Mouse (Mus musculus) liver, postnatal 0 days (tissue): Measurements from ENCODE around the gene Cdc42bpa.

Experiments used
- CTCF ChIP-seq: sonication (generic); IDR thresholded peaks from 2 replicates; pipeline ENCODE4 v1.5.1; 2016; ENCODE audit warnings: antibody characterized with exemption, low read depth
- EP300 ChIP-seq: IDR thresholded peaks from 2 replicates; pipeline ENCODE4 v1.6.1; 2016; ENCODE audit warnings: antibody characterized with exemption, low read depth, mild to moderate bottlenecking

DNA sequence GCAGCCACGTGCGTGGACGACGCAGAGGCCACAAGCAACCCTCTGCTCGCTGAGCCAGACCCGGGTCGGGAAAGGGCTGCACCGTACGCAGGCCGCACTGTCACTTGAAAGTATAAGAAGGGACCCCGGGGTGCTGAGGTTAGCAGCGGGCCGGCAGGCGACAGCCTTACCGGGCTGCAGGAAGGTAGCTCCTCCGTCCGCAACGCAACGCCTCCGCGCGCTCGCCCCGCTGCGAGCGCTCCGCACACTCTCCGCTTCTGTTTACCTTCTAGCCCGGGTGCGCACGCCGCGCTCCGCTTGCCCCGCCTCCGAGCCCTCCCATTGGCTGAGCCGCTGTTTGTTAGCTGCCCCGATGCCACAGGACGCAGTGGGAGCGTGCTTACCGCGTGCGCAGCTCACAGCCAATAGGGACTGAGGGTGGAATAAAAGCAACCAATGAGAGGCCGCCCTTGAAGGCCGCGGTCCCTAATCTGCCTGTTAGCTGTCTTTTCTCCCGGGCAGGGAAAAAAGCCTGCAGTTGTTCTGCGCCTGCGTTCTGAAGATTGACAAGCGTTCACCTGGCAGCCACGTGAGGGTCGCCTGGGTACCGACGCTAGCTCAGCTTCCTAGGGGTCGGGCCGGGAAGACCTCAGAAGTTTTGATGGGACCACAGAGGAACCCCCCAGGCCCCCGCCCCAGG is 235.6 kb downstream of the Cdc42bpa start:
- no peak for TF ChIP-seq CTCF
- no peak for TF ChIP-seq EP300
